Mouse (Mus musculus): ENCODE data around the gene Phb2. TPM values are rescaled to one million over a fixed set of nuclear protein-coding genes. Genes with fewer than 3 reads are reported as not detected.

Gene Phb2
- total and polyA plus RNA-seq, 3 experiments, result 309 to 815 (median 706) TPM

DNA sequence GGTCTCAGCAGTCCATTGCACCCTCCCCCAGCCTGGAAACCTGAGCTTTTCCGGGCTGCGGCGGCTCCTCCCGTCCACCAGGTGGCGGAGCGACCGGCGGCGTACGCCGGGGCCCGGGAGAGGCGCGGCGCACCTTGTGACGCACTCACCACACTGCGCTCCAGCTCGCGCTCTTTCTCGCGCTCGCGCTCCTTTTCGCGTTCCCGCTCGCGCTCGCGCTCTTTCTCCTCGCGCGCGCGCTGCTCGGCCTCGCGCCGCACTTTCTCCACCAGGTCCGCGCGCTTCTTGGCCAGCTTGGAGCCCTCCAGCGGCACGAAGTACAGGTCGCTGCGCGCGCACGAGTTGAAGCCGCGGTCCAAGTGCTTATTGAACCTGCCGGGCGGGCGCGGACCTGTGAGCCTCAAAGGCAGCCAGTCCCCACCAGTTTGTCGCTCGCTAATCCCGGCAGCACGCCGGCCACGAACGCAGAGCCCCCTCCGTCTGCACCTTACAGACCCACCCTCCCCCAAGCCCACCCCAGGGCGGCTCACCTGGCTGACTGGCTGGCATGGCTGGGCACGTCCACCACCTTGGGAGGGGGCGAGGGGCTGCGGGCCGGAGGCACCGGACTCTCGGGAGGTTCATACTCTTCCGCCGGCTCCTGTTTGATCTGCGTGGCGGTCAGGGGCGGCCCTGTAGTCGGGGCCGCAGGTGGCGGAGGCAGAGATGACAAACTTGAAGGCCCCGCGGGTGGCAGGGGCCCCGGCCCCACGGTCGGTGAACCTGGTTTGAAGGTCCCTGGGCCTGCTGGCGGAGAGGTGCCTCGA, 33.6 kb downstream of the Phb2 start (continued):
- TF ChIP-seq MXI1 (IDR thresholded peaks at IDR 0.05; ENCODE audit: low read depth, low read length) (peak; percentile 65), ZKSCAN1 (IDR thresholded peaks at IDR 0.05; ENCODE audit: low read depth, low read length) (no peak), RAD21 (IDR thresholded peaks at IDR 0.05; ENCODE audit: low read depth, low read length) (no peak; the same call in 1 of the 2 replicates), E2F4 (IDR thresholded peaks at IDR 0.05; ENCODE audit: borderline replicate concordance, low read depth, low read length) (peak; percentile 74; the same call in 1 of the 2 replicates), CHD2 (IDR thresholded peaks at IDR 0.05; ENCODE audit: low read length) (peak; percentile 75), TCF12 (IDR thresholded peaks at IDR 0.05; ENCODE audit: low read depth, low read length) (peak; percentile 29; the same call in 1 of the 2 replicates), MEF2A (IDR thresholded peaks at IDR 0.05; ENCODE audit: extremely low read depth, insufficient replicate concordance, low read depth, low read length, poor library complexity, severe bottlenecking) (no peak), ETS1 (IDR thresholded peaks at IDR 0.05; ENCODE audit: low read depth, low read length) (peak; percentile 29; the same call in 1 of the 2 replicates), KAT2A (conservative IDR thresholded peaks at IDR 0.05; ENCODE audit: low read depth, low read length) (no peak; the same call in 1 of the 2 replicates), POLR2AphosphoS5 (IDR thresholded peaks at IDR 0.05; ENCODE audit: borderline replicate concordance, low read depth, low read length) (no peak), MAFK (IDR thresholded peaks at IDR 0.05; ENCODE audit: borderline replicate concordance, low read depth, low read length) (no peak), ZMIZ1 (IDR thresholded peaks at IDR 0.05; ENCODE audit: low read depth, low read length) (0 out of 2 replicates have a peak, but pooled peaks have one; percentile 51), ZNF384 (IDR thresholded peaks at IDR 0.05; ENCODE audit: low read depth, low read length) (no peak), SIN3A (IDR thresholded peaks at IDR 0.05; ENCODE audit: low read length) (peak; percentile 50; the same call in 1 of the 2 replicates), POLR2A (IDR thresholded peaks at IDR 0.05; ENCODE audit: control insufficient read depth in 1 of 2, insufficient read depth in 1 of 2, low read depth in 1 of 2, low read length in 2 of 2, poor library complexity in 1 of 2) (peak; percentile 37 to 63; a peak in 1 of 4 replicates), USF2 (IDR thresholded peaks at IDR 0.05; ENCODE audit: borderline replicate concordance in 1 of 2, insufficient read depth in 1 of 2, low read depth in 1 of 2, low read length in 2 of 2) (no peak), GATA1 (IDR thresholded peaks at IDR 0.05; ENCODE audit: low read depth, low read length) (no peak), NRF1 (IDR thresholded peaks at IDR 0.05; ENCODE audit: insufficient read depth, low read depth, low read length, poor library complexity, severe bottlenecking) (peak; percentile 62), BHLHE40 (IDR thresholded peaks at IDR 0.05; ENCODE audit: borderline replicate concordance, low read depth, low read length) (no peak), MAX (IDR thresholded peaks at IDR 0.05; ENCODE audit: low read length) (0 out of 2 replicates have a peak, but pooled peaks have one; percentile 44), TBP (IDR thresholded peaks at IDR 0.05; ENCODE audit: low read depth, low read length) (0 out of 2 replicates have a peak, but pooled peaks have one; percentile 19)

DNA sequence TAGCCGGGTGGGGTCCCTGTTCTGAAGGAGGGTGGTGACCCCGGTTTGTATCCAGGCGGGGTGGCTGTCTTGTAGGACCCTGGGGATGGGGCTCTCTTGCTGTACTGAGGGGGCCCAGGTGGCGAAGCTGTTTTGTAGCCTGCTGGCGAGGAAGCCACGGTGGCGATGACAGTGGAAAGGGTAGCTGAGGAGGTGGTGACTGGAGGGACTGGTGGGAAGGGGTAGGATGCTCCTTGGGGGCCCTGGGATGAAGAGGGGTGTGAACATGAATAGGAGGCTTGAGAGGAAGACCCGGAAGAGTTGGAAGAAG, 34.1 kb downstream of the Phb2 start:
- peak overlapping the region; percentile 80 for H3K9ac ChIP-seq (ENCODE audit: control insufficient read depth, low read depth, low read length, poor library complexity, severe bottlenecking)
- peaks cover 0 to 4% of the 10 kb centered on the region in 2 experiments; a peak in 1 of 4 replicates for H3K4me1 ChIP-seq (ENCODE audit: control insufficient read depth in 1 of 2, insufficient read depth in 2 of 2, low read length in 2 of 2)
- H3K9me3 ChIP-seq (replicated peaks; ENCODE audit: insufficient read depth, low read length), result no peaks in the 10 kb centered on the region
- H3K27ac ChIP-seq (ENCODE audit: control insufficient read depth, low read depth, low read length), result no peak overlapping the region
- DNase-seq (ENCODE audit: low read depth, low spot score), result no peak
- TF ChIP-seq BHLHE40 (IDR thresholded peaks at IDR 0.05; ENCODE audit: borderline replicate concordance, low read depth, low read length) (no peak), E2F4 (IDR thresholded peaks at IDR 0.05; ENCODE audit: borderline replicate concordance, low read depth, low read length) (no peak), POLR2AphosphoS5 (IDR thresholded peaks at IDR 0.05; ENCODE audit: borderline replicate concordance, low read depth, low read length) (no peak), TCF12 (IDR thresholded peaks at IDR 0.05; ENCODE audit: low read depth, low read length) (no peak), POLR2AphosphoS2 (IDR thresholded peaks at IDR 0.05; ENCODE audit: low read length) (no peak), KAT2A (conservative IDR thresholded peaks at IDR 0.05; ENCODE audit: low read depth, low read length) (no peak), MXI1 (IDR thresholded peaks at IDR 0.05; ENCODE audit: low read depth, low read length) (no peak), JUND (IDR thresholded peaks at IDR 0.05; ENCODE audit: low read depth, low read length) (no peak), CHD1 (IDR thresholded peaks at IDR 0.05; ENCODE audit: low read depth, low read length) (no peak), EP300 (IDR thresholded peaks at IDR 0.05; ENCODE audit: low read depth in 1 of 2, low read length in 2 of 2) (no peak), MAFK (IDR thresholded peaks at IDR 0.05; ENCODE audit: borderline replicate concordance, low read depth, low read length) (no peak), NRF1 (IDR thresholded peaks at IDR 0.05; ENCODE audit: insufficient read depth, low read depth, low read length, poor library complexity, severe bottlenecking) (no peak), MAX (IDR thresholded peaks at IDR 0.05; ENCODE audit: low read length) (no peak), ELF1 (IDR thresholded peaks at IDR 0.05; ENCODE audit: low read depth, low read length) (no peak), MAZ (IDR thresholded peaks at IDR 0.05; ENCODE audit: low read depth, low read length) (no peak)
- H3K4me3 ChIP-seq (ENCODE audit: control insufficient read depth in 1 of 2, insufficient read depth in 1 of 2, low read depth in 2 of 2, low read length in 2 of 2), result peak overlapping the region; percentile 50 to 57
- H3K27me3 ChIP-seq (ENCODE audit: control insufficient read depth in 1 of 2, insufficient read depth in 2 of 2, low read length in 2 of 2), result no peaks in the 10 kb centered on the region
- H3K79me2 ChIP-seq (ENCODE audit: control insufficient read depth, insufficient read depth, low read length, poor library complexity), result peaks cover 1% of the 10 kb centered on the region; the same call in 1 of the 2 replicates
- peaks cover 0 to 4% of the 10 kb centered on the region in 2 experiments; a peak in 2 of 4 replicates for H3K36me3 ChIP-seq (ENCODE audit: control insufficient read depth in 1 of 2, insufficient read depth in 2 of 2, low read length in 2 of 2)
